12 mouse cellular contexts compared by ENCODE assay signal in the genomic region with DNA sequence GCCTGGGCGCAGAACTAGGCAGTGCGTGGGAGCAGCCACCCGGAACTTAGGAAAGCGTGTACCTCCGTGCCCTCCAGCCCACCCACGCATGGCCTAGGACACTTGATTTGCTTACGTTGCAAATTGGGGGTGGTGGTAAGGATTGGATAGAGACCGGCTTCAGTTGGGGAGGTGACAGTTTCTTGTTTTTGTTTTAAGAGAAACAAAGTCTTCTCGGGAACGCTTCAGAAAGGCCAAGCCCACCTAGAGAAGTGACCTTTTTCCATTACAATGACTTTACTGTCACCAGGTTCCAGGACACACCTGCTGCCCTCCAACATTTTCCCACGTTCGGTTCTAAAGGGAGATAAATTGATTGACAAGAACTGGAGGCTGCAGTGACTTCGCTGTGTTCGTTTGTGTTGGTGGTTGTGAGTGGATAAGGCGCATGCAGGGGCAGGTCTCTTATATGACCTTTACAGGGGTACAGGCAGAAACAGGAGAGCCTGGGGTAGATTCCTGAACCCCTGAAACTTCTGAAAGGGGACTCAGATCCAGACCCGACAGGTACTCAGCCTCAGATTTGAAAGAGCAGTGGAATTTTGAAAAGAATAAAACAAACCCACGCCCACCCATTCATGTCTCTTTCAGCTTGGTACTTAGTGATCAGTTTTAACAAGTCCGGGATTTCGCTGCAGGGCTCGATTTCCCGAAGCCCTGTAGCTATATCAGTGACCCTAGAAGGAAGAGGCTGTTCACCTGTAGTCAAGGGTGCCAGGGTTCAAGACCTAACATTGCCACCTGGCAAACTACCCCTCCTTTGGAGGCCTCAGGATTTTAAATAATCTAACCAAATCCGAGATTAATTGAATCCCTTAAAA. TPM values are rescaled to one million over a fixed set of nuclear protein-coding genes. Genes with fewer than 3 reads are reported as not detected.
DNase-seq lines count a peak whose midpoint lies in the region; ATAC-seq and TF ChIP-seq lines count a peak whose summit lies in the region.
"Had no signal": no experiment of that assay in that cellular context is flagged by ENCODE, and none has a peak within 500 bp of the region (broad histone marks: within the 10 kb centered on the region; RNA-seq: fewer than 3 reads in every experiment).

No protein-coding gene starts in this region.

- no peak overlapping the region for H3K9ac ChIP-seq in hindbrain, postnatal 0 days (replicated peaks; ENCODE audit: low read length)

- H3K27ac ChIP-seq in hindbrain, embryonic 10.5 days: no peak overlapping the region
- no peak overlapping the region for H3K27ac ChIP-seq in hindbrain, postnatal 0 days
- peak overlapping the region; percentile 94 for H3K27ac ChIP-seq in limb, embryonic 10.5 days

- DNase-seq in hindbrain, embryonic 10.5 days (ENCODE audit: low spot score): peak; percentile 52
- no peak for DNase-seq in hindbrain, postnatal 0 days (ENCODE audit: low spot score)
- peak; percentile 50 for DNase-seq in brain, embryonic 14.5 days (ENCODE audit: low read depth)
- peak; percentile 60 for DNase-seq in limb, embryonic 10.5 days (ENCODE audit: low spot score)
- no peak for DNase-seq in thymus, postnatal 36 days
- DNase-seq in c-Kit-positive CD71-positive TER-119-positive erythroid progenitor cells, embryonic 14.5 days (ENCODE audit: low spot score): no peak
- DNase-seq: lung, adult 18-20 months had no signal

- no peaks in the 10 kb centered on the region for H3K9me3 ChIP-seq in hindbrain, embryonic 10.5 days
- H3K9me3 ChIP-seq in hindbrain, postnatal 0 days (ENCODE audit: low read length): no peaks in the 10 kb centered on the region
- H3K9me3 ChIP-seq in E14TG2a.4 (ENCODE audit: low read length): no peaks in the 10 kb centered on the region
- H3K9me3 ChIP-seq in limb, embryonic 10.5 days (replicated peaks): no peaks in the 10 kb centered on the region
- H3K9me3 ChIP-seq: megakaryocyte, embryonic 14.5 days had no signal

- no peak for TF ChIP-seq POLR2A in brain, embryonic 14.5 days (IDR thresholded peaks at IDR 0.05; ENCODE audit: borderline replicate concordance, extremely low read depth, insufficient read depth, insufficient read length, poor library complexity, severe bottlenecking)

- H3K4me1 ChIP-seq in hindbrain, embryonic 10.5 days (replicated peaks): peaks cover 63% of the 10 kb centered on the region
- H3K4me1 ChIP-seq in hindbrain, postnatal 0 days (ENCODE audit: insufficient read depth, low read length): peaks cover 3% of the 10 kb centered on the region; the same call in 1 of the 2 replicates
- peaks cover 77% of the 10 kb centered on the region for H3K4me1 ChIP-seq in E14TG2a.4 (replicated peaks; ENCODE audit: low read depth, low read length)
- peaks cover 69% of the 10 kb centered on the region for H3K4me1 ChIP-seq in limb, embryonic 10.5 days

- no peak for ATAC-seq in hindbrain, postnatal 0 days

- H3K4me2 ChIP-seq in hindbrain, postnatal 0 days (ENCODE audit: low read depth, low read length): no peak overlapping the region

- under 1% methylated on average over 22 of the region's 22 CpGs for WGBS in hindbrain, embryonic 10.5 days
- 3% methylated on average over 22 of the region's 22 CpGs for WGBS in hindbrain, postnatal 0 days
- WGBS in limb, embryonic 10.5 days: under 1% methylated on average over 22 of the region's 22 CpGs

- no peaks in the 10 kb centered on the region for H3K36me3 ChIP-seq in hindbrain, embryonic 10.5 days
- H3K36me3 ChIP-seq in hindbrain, postnatal 0 days (ENCODE audit: insufficient read depth, low read length): no peaks in the 10 kb centered on the region
- no peaks in the 10 kb centered on the region for H3K36me3 ChIP-seq in E14TG2a.4 (ENCODE audit: insufficient read depth, low read length)
- peaks cover 7% of the 10 kb centered on the region; the same call in 1 of the 2 replicates for H3K36me3 ChIP-seq in limb, embryonic 10.5 days

- TF ChIP-seq CTCF in hindbrain, postnatal 0 days (IDR thresholded peaks at IDR 0.05; ENCODE audit: low read depth): no peak
- TF ChIP-seq CTCF in E14TG2a.4 (conservative IDR thresholded peaks at IDR 0.05; ENCODE audit: low read length): no peak
- TF ChIP-seq CTCF in brain, embryonic 14.5 days (IDR thresholded peaks at IDR 0.05; ENCODE audit: borderline replicate concordance, extremely low read depth, insufficient read depth, insufficient read length): no peak

- peaks cover 100% of the 10 kb centered on the region for H3K27me3 ChIP-seq in hindbrain, embryonic 10.5 days (ENCODE audit: insufficient read depth, poor library complexity, severe bottlenecking)
- peaks cover 68% of the 10 kb centered on the region for H3K27me3 ChIP-seq in hindbrain, postnatal 0 days (ENCODE audit: insufficient read depth, low read length)
- H3K27me3 ChIP-seq in E14TG2a.4 (ENCODE audit: insufficient read depth, low read length): peaks cover 89% of the 10 kb centered on the region
- peaks cover 99% of the 10 kb centered on the region for H3K27me3 ChIP-seq in limb, embryonic 10.5 days (ENCODE audit: low read depth, poor library complexity, severe bottlenecking)

- H3K4me3 ChIP-seq in hindbrain, embryonic 10.5 days: no peak overlapping the region
- H3K4me3 ChIP-seq in hindbrain, postnatal 0 days (ENCODE audit: low read length): no peak overlapping the region
- peak overlapping the region; percentile 56 for H3K4me3 ChIP-seq in E14TG2a.4 (replicated peaks; ENCODE audit: low read length)
- peak overlapping the region; percentile 80 for H3K4me3 ChIP-seq in limb, embryonic 10.5 days
- H3K4me3 ChIP-seq: megakaryocyte, embryonic 14.5 days had no signal

RNA-seq across cellular contexts. Expression of a gene that starts 2.0 kb away (rescaled TPM):
- 0.55 and 0.76 TPM in 2 replicates for polyA plus RNA-seq in hindbrain, embryonic 10.5 days (2016; fragmentation: Nextera tagmentation; extraction: Ambion mirVana)
- not detected in 2 replicates for total RNA-seq in hindbrain, postnatal 0 days (2014; rRNA removed)
- not detected in 2 replicates for polyA plus RNA-seq in hindbrain, postnatal 0 days (2015; fragmentation: Nextera tagmentation; extraction: Ambion mirVana)
- polyA plus RNA-seq in brain, embryonic 14.5 days (2012; rRNA removed): 0.56 and 1.0 TPM in 2 replicates
- polyA plus RNA-seq in limb, embryonic 10.5 days (2016; fragmentation: Nextera tagmentation; extraction: Ambion mirVana): 20.1 and 34.2 TPM in 2 replicates
- total RNA-seq: heart, adult 18-20 months; left cerebral cortex, adult 8-10 months had no signal
- polyA plus RNA-seq: neural tube, embryonic 14.5 days had no signal

Comparison
In these comparisons a context has a peak if more than half of its experiments do, and no peak if none do; other contexts are left out.
1. DNase-seq: peak in hindbrain, embryonic 10.5 days (single experiment), brain, embryonic 14.5 days (single experiment) and limb, embryonic 10.5 days (single experiment); none in hindbrain, postnatal 0 days (single experiment), thymus, postnatal 36 days (0 of 2) and c-Kit-positive CD71-positive TER-119-positive erythroid progenitor cells, embryonic 14.5 days (single experiment).
2. H3K4me3 ChIP-seq: peak in E14TG2a.4 (single experiment) and limb, embryonic 10.5 days (single experiment); none in hindbrain, embryonic 10.5 days (single experiment) and hindbrain, postnatal 0 days (single experiment).
3. RNA of a gene that starts 2.0 kb away (polyA plus RNA-seq): 20.1 to 34.2 TPM in limb, embryonic 10.5 days; 0.56 to 1.0 TPM in brain, embryonic 14.5 days, 0.55 to 0.76 TPM in hindbrain, embryonic 10.5 days and not detected in hindbrain, postnatal 0 days; every median in the first group is over 10 times any median in the second.